Mouse (Mus musculus): ENCODE measurements around the gene Gucy2f. TPM values are rescaled to one million over a fixed set of nuclear protein-coding genes. Genes with fewer than 3 reads are reported as not detected.

Gucy2f gene
- total RNA-seq (2023), result not detected

GRCm38 (mm10) chrX:142196831-142197230 is at the start of gene Gucy2f:
Gucy2f (minus strand) TSS chrX:142196931.

GRCm38 (mm10) chrX:142226542-142226941 is 29.8 kb upstream of the Gucy2f start, which contains the start of gene Nxt2:
Nxt2 (plus strand) TSS chrX:142226770.

Other genes starting within 250 kb of the Gucy2f start
- gene Nxt2, start 29.8 kb upstream of the Gucy2f start, total RNA-seq (2023), result 1 to 10 TPM; 6.2 to 7.1 TPM
- gene Kcne1l, start 109.4 kb upstream of the Gucy2f start, total RNA-seq (2023), result not detected
- 10 to 100 TPM; 17.0 to 17.7 TPM for gene Acsl4, start 193.6 kb upstream of the Gucy2f start, total RNA-seq (2023)